Mouse (Mus musculus): ENCODE results near the gene Smc1a. TPM values are rescaled to one million over a fixed set of nuclear protein-coding genes. Genes with fewer than 3 reads are reported as not detected.
A peak's percentile ranks its signal among the peaks of the same experiment; 100 is the strongest.
"Not testable (repeated sequence)": the region's sequence is repeated elsewhere in the genome, so short reads cannot be mapped to it uniquely, and the experiment has no call there.

Smc1a gene
- polyA plus RNA-seq, 1 experiment from 2014 or later: 79.5 TPM

- Histone ChIP-seq H3K27me3 (replicated peaks) (peaks cover 28% of the 10 kb centered on the region; the same call in 1 of the 2 replicates), H3K36me3 (replicated peaks) (no peaks in the 10 kb centered on the region), H3K9me3 (no peaks in the 10 kb centered on the region), H3K27ac (no peak overlapping the region), H3K4me3 (no peak overlapping the region), H3K4me2 (no peak overlapping the region), H3K4me1 (no peaks in the 10 kb centered on the region), H3K9ac (no peak overlapping the region)
- WGBS: 76% methylated on average over 3 of the region's 3 CpGs
- no peak for ATAC-seq (replicated peaks)
These were observed 36.3 kb downstream of the Smc1a start for GRCm38 (mm10) chrX:152052546-152052945.

- WGBS: 76% methylated on average over 1 of the region's 1 CpGs
- ATAC-seq (replicated peaks): no peak
- Histone ChIP-seq H3K9me3 (no peaks in the 10 kb centered on the region), H3K36me3 (replicated peaks) (no peaks in the 10 kb centered on the region), H3K4me2 (no peak overlapping the region), H3K4me1 (no peaks in the 10 kb centered on the region), H3K27ac (no peak overlapping the region), H3K9ac (no peak overlapping the region), H3K27me3 (replicated peaks) (peaks cover 28% of the 10 kb centered on the region), H3K4me3 (no peak overlapping the region)
These were observed 37.9 kb downstream of the Smc1a start for GRCm38 (mm10) chrX:152054094-152054493.

GRCm38 (mm10) chrX:152065674-152066073, 49.4 kb downstream of the Smc1a start:
- 73% methylated on average over 2 of the region's 2 CpGs for WGBS
- H3K4me3 ChIP-seq: no peak overlapping the region
- H3K4me1 ChIP-seq: no peaks in the 10 kb centered on the region
- H3K9me3 ChIP-seq: no peaks in the 10 kb centered on the region
- H3K4me2 ChIP-seq: no peak overlapping the region
- H3K36me3 ChIP-seq (replicated peaks): no peaks in the 10 kb centered on the region
- H3K27me3 ChIP-seq (replicated peaks): peaks cover 27% of the 10 kb centered on the region
- H3K27ac ChIP-seq: no peak overlapping the region
- ATAC-seq (replicated peaks): no peak
- no peak overlapping the region for H3K9ac ChIP-seq

- H3K36me3 ChIP-seq (replicated peaks): no peaks in the 10 kb centered on the region
- ATAC-seq (replicated peaks): no peak
- no peak overlapping the region for H3K4me2 ChIP-seq
- peaks cover 31% of the 10 kb centered on the region for H3K27me3 ChIP-seq (replicated peaks)
- 71% methylated on average over 1 of the region's 1 CpGs for WGBS
- no peaks in the 10 kb centered on the region for H3K9me3 ChIP-seq
- no peak overlapping the region for H3K4me3 ChIP-seq
- H3K27ac ChIP-seq: no peak overlapping the region
- no peaks in the 10 kb centered on the region for H3K4me1 ChIP-seq
- no peak overlapping the region for H3K9ac ChIP-seq
These were observed 51.6 kb downstream of the Smc1a start for GRCm38 (mm10) chrX:152067789-152068188.

- H3K9me3 ChIP-seq; H3K9ac ChIP-seq; H3K4me3 ChIP-seq; H3K36me3 ChIP-seq (replicated peaks); H3K4me1 ChIP-seq: not testable (repeated sequence)
- peak overlapping the region; percentile 62; the same call in 1 of the 2 replicates for H3K27ac ChIP-seq
- H3K27me3 ChIP-seq (replicated peaks): peaks cover 16% of the 10 kb centered on the region
- 38% methylated on average over 7 of the region's 7 CpGs for WGBS
- ATAC-seq (replicated peaks): peak; percentile 97
- H3K4me2 ChIP-seq: peak overlapping the region; percentile 30; the same call in 1 of the 2 replicates
These were observed 73.8 kb downstream of the Smc1a start for GRCm38 (mm10) chrX:152089832-152090614.

GRCm38 (mm10) chrX:152097572-152097971, 81.3 kb downstream of the Smc1a start:
- no peak overlapping the region for H3K4me2 ChIP-seq
- no peaks in the 10 kb centered on the region for H3K36me3 ChIP-seq (replicated peaks)
- H3K27me3 ChIP-seq (replicated peaks): peaks cover 33% of the 10 kb centered on the region
- ATAC-seq (replicated peaks): no peak
- no peak overlapping the region for H3K9ac ChIP-seq
- no peaks in the 10 kb centered on the region for H3K9me3 ChIP-seq
- no peak overlapping the region for H3K27ac ChIP-seq
- 29% methylated on average over 1 of the region's 1 CpGs for WGBS
- no peaks in the 10 kb centered on the region for H3K4me1 ChIP-seq
- no peak overlapping the region for H3K4me3 ChIP-seq

Other genes starting within 250 kb of the Smc1a start
- gene Huwe1, start 215.6 kb upstream of the Smc1a start, polyA plus RNA-seq (2015; fragmentation: Nextera tagmentation; extraction: Ambion mirVana): 56.1 and 68.7 TPM in 2 replicates
- 95.6 and 105 TPM in 2 replicates for gene Hsd17b10, start 14.6 kb upstream of the Smc1a start, polyA plus RNA-seq (2015; fragmentation: Nextera tagmentation; extraction: Ambion mirVana)
- 2.5 and 3.2 TPM in 2 replicates for gene Ribc1, start 133 bp upstream of the Smc1a start, polyA plus RNA-seq (2015; fragmentation: Nextera tagmentation; extraction: Ambion mirVana)
- gene Iqsec2, start 127.8 kb downstream of the Smc1a start, polyA plus RNA-seq (2015; fragmentation: Nextera tagmentation; extraction: Ambion mirVana): 4.8 and 6.3 TPM in 2 replicates
- gene Kdm5c, start 216.6 kb downstream of the Smc1a start, polyA plus RNA-seq (2015; fragmentation: Nextera tagmentation; extraction: Ambion mirVana): 38.6 and 38.9 TPM in 2 replicates